Mouse (Mus musculus) myocyte (in vitro differentiated cells): Measurements from ENCODE around the gene Efna4.

ENCODE experiments used
- MYOG ChIP-seq, 3 experiments: IDR thresholded peaks; one replicate each; pipeline ENCODE4 v1.6.1; 2011; ENCODE audit warnings: control low read depth in 2 of 3, low read depth in 2 of 3, mild to moderate bottlenecking in 2 of 3; ENCODE audit not compliant: insufficient read length in 2 of 3, control insufficient read depth in 1 of 3, insufficient read depth in 1 of 3
- POLR2A ChIP-seq: IDR thresholded peaks from one replicate; pipeline ENCODE4 v1.6.1; 2011; ENCODE audit warnings: low read depth, mild to moderate bottlenecking, control low read depth, moderate library complexity; ENCODE audit not compliant: insufficient read length
- TCF3 ChIP-seq: IDR thresholded peaks from one replicate; pipeline ENCODE4 v1.6.1; 2011; ENCODE audit warnings: low read depth, control low read depth; ENCODE audit not compliant: insufficient read length
- USF1 ChIP-seq: IDR thresholded peaks from one replicate; pipeline ENCODE4 v1.6.1; 2011; ENCODE audit warnings: low read depth, mild to moderate bottlenecking, control low read depth, moderate library complexity

DNA sequence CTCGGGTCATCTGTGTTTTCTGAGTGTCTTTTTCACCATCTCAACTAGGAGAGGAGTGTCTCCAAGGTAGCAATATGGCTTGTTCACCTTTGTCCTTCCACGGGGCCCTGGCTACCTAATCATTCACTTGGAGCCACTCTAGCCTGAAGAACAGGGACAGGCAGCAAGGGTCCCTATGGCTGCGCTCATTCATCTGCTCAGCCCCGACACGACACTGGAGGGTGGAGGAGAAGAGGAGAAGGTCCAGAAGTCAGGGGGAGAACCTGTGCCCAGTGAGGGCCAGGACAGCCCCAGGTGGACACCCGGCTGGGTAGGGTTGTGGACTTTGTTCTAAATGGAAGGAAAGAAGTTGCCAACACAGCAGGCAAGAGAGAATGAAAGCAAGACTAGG is 17.7 kb upstream of the Efna4 start:
- TF ChIP-seq MYOG (IDR thresholded peaks at IDR 0.05; ENCODE audit: control insufficient read depth in 1 of 3, insufficient read depth in 1 of 3, insufficient read length in 2 of 3, low read depth in 2 of 3), result no peak
- TF ChIP-seq USF1, result no peak
- no peak for TF ChIP-seq POLR2A
- no peak for TF ChIP-seq TCF3
